Comparison of ENCODE assay signal across 8 mouse cellular contexts in genomic region chr4:132049549-132050200, GRCm38 (mm10). TPM values are rescaled to one million over a fixed set of nuclear protein-coding genes. Genes with fewer than 3 reads are reported as not detected.
DNase-seq lines count a peak whose midpoint lies in the region; ATAC-seq and TF ChIP-seq lines count a peak whose summit lies in the region.

No protein-coding gene starts in this region.

- TF ChIP-seq CTCF in cortical plate, adult 2 months (IDR thresholded peaks at IDR 0.05; ENCODE audit: extremely low read depth, insufficient read depth, low read length) = no peak

- no peak for TF ChIP-seq POLR2A in cortical plate, adult 2 months (IDR thresholded peaks at IDR 0.05; ENCODE audit: extremely low read depth, insufficient read depth, low read length)

- no peaks in the 10 kb centered on the region for H3K9me3 ChIP-seq in hindbrain, embryonic 14.5 days (ENCODE audit: control insufficient read depth, low read length)
- H3K9me3 ChIP-seq in midbrain, embryonic 13.5 days = no peaks in the 10 kb centered on the region

- peak overlapping the region; percentile 32 for H3K9ac ChIP-seq in hindbrain, embryonic 14.5 days
- peak overlapping the region; percentile 42 for H3K9ac ChIP-seq in midbrain, embryonic 13.5 days (replicated peaks)

- ATAC-seq in cerebellum, adult (ENCODE audit: insufficient number of reproducible peaks, low FRiP score, low TSS enrichment) = no peak
- ATAC-seq in hindbrain, embryonic 14.5 days (ENCODE audit: low FRiP score) = no peak
- no peak for ATAC-seq in midbrain, embryonic 13.5 days

- no peaks in the 10 kb centered on the region for H3K36me3 ChIP-seq in hindbrain, embryonic 14.5 days (replicated peaks; ENCODE audit: control insufficient read depth, insufficient read depth)
- H3K36me3 ChIP-seq in midbrain, embryonic 13.5 days = no peaks in the 10 kb centered on the region

- H3K4me2 ChIP-seq in hindbrain, embryonic 14.5 days (replicated peaks) = peak overlapping the region; percentile 84
- H3K4me2 ChIP-seq in midbrain, embryonic 13.5 days (replicated peaks) = peak overlapping the region; percentile 47

- no peaks in the 10 kb centered on the region; the same call in 1 of the 2 replicates for H3K4me1 ChIP-seq in cortical plate, adult 2 months (ENCODE audit: control insufficient read depth, insufficient read depth, low read length)
- H3K4me1 ChIP-seq in hindbrain, embryonic 14.5 days (replicated peaks; ENCODE audit: control insufficient read depth, insufficient read depth, low read length) = peaks cover 20% of the 10 kb centered on the region
- peaks cover 50% of the 10 kb centered on the region for H3K4me1 ChIP-seq in midbrain, embryonic 13.5 days (replicated peaks)

- DNase-seq in cerebellum, adult 11-12 months = peak; percentile 64
- DNase-seq in A20 (ENCODE audit: low read depth, low spot score) = peak; percentile 46
- DNase-seq in hindbrain, embryonic 14.5 days (ENCODE audit: low spot score) = no peak
- DNase-seq in urinary bladder, postnatal 25 days (ENCODE audit: low spot score) = no peak
- no peak for DNase-seq in layer of hippocampus, adult 9-10 months (ENCODE audit: low spot score)

- no peaks in the 10 kb centered on the region for H3K27me3 ChIP-seq in hindbrain, embryonic 14.5 days (ENCODE audit: control insufficient read depth, insufficient read depth, low read length)
- H3K27me3 ChIP-seq in midbrain, embryonic 13.5 days = no peaks in the 10 kb centered on the region

- 7% methylated on average over 14 of the region's 15 CpGs for WGBS in hindbrain, embryonic 14.5 days
- 6% methylated on average over 15 of the region's 15 CpGs for WGBS in midbrain, embryonic 13.5 days

- no peak overlapping the region for H3K27ac ChIP-seq in cortical plate, adult 2 months (ENCODE audit: insufficient read depth, low read length)
- no peak overlapping the region for H3K27ac ChIP-seq in hindbrain, embryonic 14.5 days
- 0 out of 2 replicates have a peak overlapping the region, but pooled peaks have one; percentile 9 for H3K27ac ChIP-seq in midbrain, embryonic 13.5 days

- peak overlapping the region; percentile 31; the same call in 1 of the 2 replicates for H3K4me3 ChIP-seq in cortical plate, adult 2 months (ENCODE audit: insufficient read depth, low read length)
- peak overlapping the region; percentile 98 for H3K4me3 ChIP-seq in hindbrain, embryonic 14.5 days (replicated peaks; ENCODE audit: low read length)
- H3K4me3 ChIP-seq in midbrain, embryonic 13.5 days (replicated peaks) = peak overlapping the region; percentile 93

RNA-seq across cellular contexts. Expression of gene Gm10300, which starts 24.8 kb away (rescaled TPM):
- polyA plus RNA-seq in cortical plate, adult 2 months (2012; rRNA removed) = 0.10 and 0.19 TPM in 2 replicates
- polyA plus RNA-seq in hindbrain, embryonic 14.5 days (2014; fragmentation: Nextera tagmentation; extraction: Ambion mirVana) = not detected in 2 replicates
- polyA plus RNA-seq in midbrain, embryonic 13.5 days (2015; fragmentation: Nextera tagmentation; extraction: Ambion mirVana) = not detected in 2 replicates

RNA-seq across cellular contexts. Expression of gene Epb41, which starts 25.4 kb away (rescaled TPM):
- 36.5 and 37.8 TPM in 2 replicates for polyA plus RNA-seq in cortical plate, adult 2 months (2012; rRNA removed)
- polyA plus RNA-seq in hindbrain, embryonic 14.5 days (2014; fragmentation: Nextera tagmentation; extraction: Ambion mirVana) = 73.3 and 82.9 TPM in 2 replicates
- 120 and 122 TPM in 2 replicates for polyA plus RNA-seq in midbrain, embryonic 13.5 days (2015; fragmentation: Nextera tagmentation; extraction: Ambion mirVana)

Comparison
In these comparisons a context has a peak if more than half of its experiments do, and no peak if none do; other contexts are left out.
1. DNase-seq: peak in cerebellum, adult 11-12 months (single experiment) and A20 (single experiment); none in hindbrain, embryonic 14.5 days (single experiment), urinary bladder, postnatal 25 days (single experiment) and layer of hippocampus, adult 9-10 months (single experiment).
2. H3K4me3 ChIP-seq: peak in every context shown above with its lines; median percentile 98 in hindbrain, embryonic 14.5 days; 93 in midbrain, embryonic 13.5 days; 31 in cortical plate, adult 2 months.